Mouse (Mus musculus): ENCODE data around the gene Zkscan3.
A peak's percentile ranks its signal among the peaks of the same experiment; 100 is the strongest.

The Zkscan3 gene

DNA sequence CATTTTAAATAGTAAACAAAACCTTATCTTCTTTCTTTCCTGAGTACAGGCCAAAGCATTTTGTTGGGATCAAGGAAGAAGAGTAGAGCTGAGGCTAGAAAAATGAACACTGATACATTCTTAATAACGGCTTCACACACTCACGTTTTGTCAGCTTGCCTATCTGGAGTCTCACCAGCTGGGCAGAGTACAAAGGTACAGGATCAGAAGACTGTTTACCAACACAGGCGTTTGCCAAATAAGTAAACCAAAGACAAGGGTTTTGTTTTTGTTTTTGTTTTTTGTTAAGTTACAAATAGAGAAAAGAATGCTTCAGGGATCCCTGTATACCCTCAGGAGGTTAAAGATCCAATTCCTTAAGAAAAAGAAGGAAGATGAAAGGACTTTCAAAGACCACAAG, 1.4 kb downstream of the Zkscan3 start:
- DNase-seq (ENCODE audit: extremely low read depth, insufficient read length, low spot score): no peak

DNA sequence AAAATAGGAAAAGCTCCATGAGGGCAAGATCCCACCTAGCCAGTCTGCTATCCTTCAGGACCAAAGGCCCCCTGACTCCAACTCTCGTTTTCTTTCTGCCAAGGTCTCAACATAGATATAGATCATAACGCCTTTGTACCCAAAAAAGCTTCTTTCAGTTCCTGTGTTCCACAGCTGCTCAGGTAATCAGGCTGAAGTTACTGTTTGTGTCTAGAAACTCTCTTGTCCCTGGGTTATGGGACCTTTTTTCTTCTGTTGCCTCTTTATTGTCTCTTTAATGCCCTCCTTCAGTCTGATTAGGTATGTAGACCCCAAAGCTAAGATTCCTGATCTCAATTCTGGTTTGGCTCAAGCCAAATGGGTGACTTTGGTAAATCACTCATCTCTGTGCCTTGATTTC, 5.1 kb downstream of the Zkscan3 start:
- DNase-seq (ENCODE audit: extremely low read depth, insufficient read length, low spot score): no peak

DNA sequence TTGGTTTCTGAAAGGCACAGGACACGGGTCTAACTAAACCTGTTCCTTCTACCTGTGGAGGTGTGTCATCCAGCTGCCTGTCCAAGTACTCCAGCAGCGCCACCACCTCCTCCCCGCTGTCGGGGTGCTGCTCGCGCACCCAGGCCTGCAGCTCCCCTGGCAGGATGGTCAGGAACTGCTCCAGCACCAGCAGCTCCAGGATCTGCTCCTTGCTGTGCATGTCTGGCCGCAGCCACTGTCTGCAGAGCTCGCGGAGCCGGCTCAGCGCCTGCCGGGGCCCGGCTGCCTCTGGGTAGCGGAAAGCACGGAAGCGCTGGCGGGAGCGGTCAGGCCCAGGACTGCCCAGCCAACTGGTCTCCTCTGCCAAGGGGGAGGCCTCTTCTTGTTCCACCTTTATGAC, 6.5 kb downstream of the Zkscan3 start:
- DNase-seq (ENCODE audit: extremely low read depth, insufficient read length, low spot score): peak; percentile 42

DNA sequence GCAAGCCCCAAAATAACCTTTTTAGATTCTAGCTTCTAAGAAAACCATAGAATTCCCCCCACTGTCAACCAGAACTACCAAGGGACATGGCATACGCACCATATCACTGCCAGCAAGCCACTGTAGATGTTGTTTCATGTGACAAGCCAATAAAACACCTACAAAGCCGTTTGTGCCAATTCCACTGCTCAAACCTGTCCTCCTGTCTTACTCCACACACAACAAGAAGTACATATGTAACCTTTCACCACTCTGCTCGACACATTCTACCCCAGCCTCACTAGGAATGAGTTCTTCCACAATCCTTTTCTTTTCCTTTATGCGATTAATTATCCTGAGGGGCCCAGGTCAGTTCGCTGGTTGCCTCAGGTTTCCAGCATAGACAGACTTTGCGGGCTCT, 6.9 kb downstream of the Zkscan3 start:
- no peak for DNase-seq (ENCODE audit: extremely low read depth, insufficient read length, low spot score)

DNA sequence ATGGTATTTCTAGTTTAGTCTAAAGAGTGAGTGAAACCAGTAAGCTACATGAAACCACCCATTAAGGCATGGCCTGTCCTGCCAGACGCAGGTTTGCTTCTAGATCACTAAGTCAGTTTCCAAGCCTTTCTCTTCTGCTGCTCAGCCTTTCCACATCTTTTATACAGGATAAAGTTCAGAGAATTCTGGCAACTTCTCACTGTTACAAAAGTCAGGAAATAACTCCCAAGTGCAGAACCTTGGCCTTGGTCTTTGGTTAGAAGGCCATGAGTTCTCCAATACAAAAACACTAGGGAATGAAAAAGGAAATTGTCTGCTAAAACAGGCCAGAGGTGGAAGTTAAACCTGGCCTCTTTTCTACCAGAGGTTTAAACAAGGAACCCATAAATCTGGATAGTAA, 7.3 kb downstream of the Zkscan3 start:
- DNase-seq (ENCODE audit: extremely low read depth, insufficient read length, low spot score): no peak

DNA sequence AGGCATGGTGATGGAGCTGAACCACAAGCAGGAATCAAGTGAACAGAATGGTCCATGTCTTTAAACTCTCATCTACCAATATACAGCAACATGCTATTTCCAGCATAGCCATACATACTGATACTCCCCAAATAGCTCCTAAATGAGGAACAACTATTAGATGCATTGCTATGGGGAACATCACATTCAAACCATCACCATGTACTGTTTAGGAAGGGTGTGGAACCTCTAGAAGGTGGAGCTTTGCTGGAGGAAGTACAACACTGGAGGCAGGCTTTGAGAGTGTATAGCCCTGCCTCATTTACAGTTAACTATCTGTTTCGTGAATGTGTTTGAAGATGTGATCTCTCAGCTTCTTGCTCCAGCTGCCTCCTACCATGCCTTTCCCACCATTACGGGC, 24.8 kb downstream of the Zkscan3 start:
- DNase-seq (ENCODE audit: extremely low read depth, insufficient read length, low spot score): no peak

DNA sequence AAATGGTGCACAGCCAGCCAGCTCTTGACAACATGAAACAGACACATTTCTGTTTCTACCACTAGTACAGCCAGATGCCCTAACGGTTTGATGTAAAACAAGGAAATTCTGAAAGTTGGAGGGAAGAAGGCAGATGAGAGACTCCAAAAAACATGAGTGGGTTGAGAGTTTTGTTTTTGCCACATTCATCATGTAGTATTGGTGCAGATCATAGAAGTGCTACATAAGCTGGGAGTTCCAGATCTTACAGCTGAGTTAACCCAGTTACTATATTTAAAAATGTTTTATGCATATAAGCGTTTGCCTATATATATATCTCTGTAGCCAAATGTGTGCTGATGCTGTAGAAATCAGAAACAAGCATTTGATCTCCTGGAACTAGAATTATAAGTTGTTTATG, 29.9 kb downstream of the Zkscan3 start:
- DNase-seq (ENCODE audit: extremely low read depth, insufficient read length, low spot score): no peak

DNA sequence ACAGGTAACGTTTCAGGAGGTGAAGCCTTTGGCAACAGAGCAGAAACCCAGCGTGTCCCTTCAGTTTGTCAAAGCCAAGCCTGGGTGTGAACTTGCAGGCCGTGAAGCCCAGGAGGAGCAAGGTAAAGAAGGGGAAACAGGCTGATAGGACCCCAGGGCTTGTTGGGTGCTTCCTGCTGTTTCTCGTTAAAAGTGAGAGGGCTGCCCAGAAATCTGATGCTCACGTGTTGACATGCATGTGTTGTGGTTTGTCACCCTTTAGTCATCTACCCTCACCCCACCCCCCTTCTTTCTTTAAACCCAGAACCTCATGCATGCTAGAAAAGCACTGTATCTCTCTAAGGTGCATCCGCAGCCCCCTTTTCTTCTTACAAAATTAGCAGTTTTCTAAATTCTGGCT, 35.9 kb downstream of the Zkscan3 start:
- DNase-seq (ENCODE audit: extremely low read depth, insufficient read length, low spot score): no peak

DNA sequence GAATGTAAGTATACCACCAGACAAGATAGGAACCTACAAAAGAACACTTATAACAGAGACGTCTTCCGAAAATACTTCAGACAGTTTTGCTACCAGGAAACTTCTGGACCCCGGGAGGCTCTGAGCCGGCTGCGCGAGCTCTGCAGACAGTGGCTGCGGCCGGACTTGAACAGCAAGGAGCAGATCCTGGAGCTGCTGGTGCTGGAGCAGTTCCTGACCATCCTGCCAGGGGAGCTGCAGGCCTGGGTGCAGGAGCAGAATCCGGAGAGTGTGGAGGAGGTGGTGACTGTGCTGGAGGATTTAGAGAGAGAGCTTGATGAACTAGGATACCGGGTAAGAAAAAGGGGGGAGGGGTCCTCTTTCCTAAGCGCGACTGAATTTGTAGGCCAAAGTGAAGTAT, 38.8 kb downstream of the Zkscan3 start:
- peak; percentile 13 for DNase-seq (ENCODE audit: extremely low read depth, insufficient read length, low spot score)

DNA sequence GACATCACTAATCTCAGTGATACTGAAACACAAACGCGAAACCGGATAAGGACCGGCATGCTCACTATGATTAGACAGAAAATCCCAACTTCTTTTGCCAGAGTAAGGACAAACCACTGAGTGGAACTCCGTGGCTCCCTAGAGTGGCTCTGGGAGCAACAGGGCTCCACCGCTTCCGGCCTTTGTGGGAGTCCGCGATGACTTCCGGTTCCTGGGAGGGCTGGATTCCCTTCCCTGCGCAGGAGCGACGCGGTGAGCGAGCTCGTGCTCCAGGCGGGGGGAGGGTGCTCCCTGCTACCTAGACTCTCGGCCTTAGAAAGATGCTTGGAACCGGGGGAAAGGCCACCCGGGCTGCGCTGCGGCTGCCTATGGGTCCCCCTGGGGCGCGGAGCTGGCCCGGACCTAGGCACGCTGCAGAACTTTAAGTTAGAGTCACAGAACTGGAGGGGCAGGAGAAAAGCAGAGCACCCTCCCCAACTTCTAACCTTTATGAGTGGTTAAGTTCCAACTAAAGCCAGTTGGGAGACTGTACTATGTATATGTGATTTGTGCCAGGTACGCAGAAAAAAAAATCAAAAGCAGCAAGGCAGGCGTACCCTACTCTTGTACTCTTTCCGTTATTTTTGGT, 39.8 kb downstream of the Zkscan3 start, which contains the start of gene Zscan12:
Gene Zscan12 (plus strand): TSS at position 200 of the 628 bp plus-strand sequence.
- peak; percentile 90 for DNase-seq (ENCODE audit: extremely low read depth, insufficient read length, low spot score)

DNA sequence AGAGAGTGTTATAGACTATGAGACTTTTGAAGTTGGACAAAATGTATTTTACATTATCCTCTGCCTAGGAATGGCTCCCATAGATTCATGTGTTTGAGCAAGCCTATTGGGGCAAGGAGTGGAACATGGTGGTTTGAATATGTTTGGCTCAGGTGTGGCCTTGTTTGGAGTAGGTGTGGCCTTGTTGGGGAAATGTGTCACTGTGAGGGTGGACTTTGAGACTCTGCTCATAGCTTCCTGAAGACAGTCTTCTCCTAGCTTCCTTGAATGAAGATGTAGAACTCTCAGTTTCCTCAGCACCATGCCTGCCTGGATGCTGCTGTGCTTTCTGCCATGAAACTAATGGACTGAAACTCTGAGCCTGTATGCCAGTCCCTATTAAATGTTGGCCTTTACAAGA, 52.0 kb downstream of the Zkscan3 start:
- no peak for DNase-seq (ENCODE audit: extremely low read depth, insufficient read length, low spot score)

DNA sequence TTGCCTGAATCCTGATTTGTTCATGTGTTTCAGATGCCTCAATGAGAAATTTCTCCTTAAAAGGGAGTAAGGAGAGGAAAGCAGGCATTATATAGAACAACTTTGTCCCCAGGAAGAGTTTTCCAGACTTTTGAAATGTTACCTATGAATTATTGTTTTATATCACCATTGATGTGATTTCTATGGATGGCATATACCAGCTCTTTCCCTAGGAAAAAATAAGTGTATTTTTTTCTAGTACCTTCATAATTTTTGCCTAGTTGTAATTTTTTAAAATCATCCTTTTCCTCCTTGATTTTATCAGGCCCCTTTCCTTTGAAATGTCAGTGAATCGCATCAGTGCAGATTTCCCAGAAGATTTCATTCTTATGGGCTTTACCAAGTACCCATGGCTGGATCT, 55.9 kb downstream of the Zkscan3 start, which contains the start of gene Olfr1367:
Gene Olfr1367 (plus strand): TSS at position 301 of the 400 bp plus-strand sequence.
- no peak for DNase-seq (ENCODE audit: extremely low read depth, insufficient read length, low spot score)
